Mouse (Mus musculus): ENCODE measurements around the gene Mon1a.
A peak's percentile ranks its signal among the peaks of the same experiment; 100 is the strongest.

The Mon1a gene

GRCm38 (mm10) chr9:107950460-107951355 is 62.8 kb downstream of the Mon1a start:
- peak; percentile 92 for DNase-seq
